Comparison of ENCODE assay signal across 8 mouse cellular contexts in genomic region chr6:38355354-38355823, GRCm38 (mm10). TPM values are rescaled to one million over a fixed set of nuclear protein-coding genes. Genes with fewer than 3 reads are reported as not detected.
DNase-seq lines count a peak whose midpoint lies in the region; ATAC-seq and TF ChIP-seq lines count a peak whose summit lies in the region.

No protein-coding gene starts in this region.

- 4% methylated on average over 8 of the region's 8 CpGs for WGBS in lung, embryonic 15.5 days
- WGBS in forebrain, embryonic 12.5 days = 2% methylated on average over 8 of the region's 8 CpGs
- WGBS in liver, adult 2 months = 4% methylated on average over 8 of the region's 8 CpGs
- 4% methylated on average over 8 of the region's 8 CpGs for WGBS in stomach, embryonic 14.5 days

- TF ChIP-seq POLR2A in liver, adult 2 months (IDR thresholded peaks at IDR 0.05; ENCODE audit: extremely low read depth, insufficient read depth, low read length) = no peak

- intact Hi-C loops in left cerebral cortex, adult 2 months (cut with DNase I) = no loop called here

- H3K4me1 ChIP-seq in lung, embryonic 15.5 days = peaks cover 7% of the 10 kb centered on the region; the same call in 1 of the 2 replicates
- peaks cover 22% of the 10 kb centered on the region for H3K4me1 ChIP-seq in forebrain, embryonic 12.5 days
- peaks cover 14% of the 10 kb centered on the region for H3K4me1 ChIP-seq in liver, adult 2 months (ENCODE audit: control insufficient read depth, insufficient read depth, low read length)
- no peaks in the 10 kb centered on the region; the same call in 1 of the 2 replicates for H3K4me1 ChIP-seq in stomach, embryonic 14.5 days (ENCODE audit: control insufficient read depth, insufficient read depth, low read length)

- H3K27me3 ChIP-seq in lung, embryonic 15.5 days = peaks cover 55% of the 10 kb centered on the region
- H3K27me3 ChIP-seq in forebrain, embryonic 12.5 days = peaks cover 79% of the 10 kb centered on the region
- no peaks in the 10 kb centered on the region for H3K27me3 ChIP-seq in liver, adult 2 months (ENCODE audit: control insufficient read depth, insufficient read depth, low read length)
- peaks cover 7% of the 10 kb centered on the region for H3K27me3 ChIP-seq in stomach, embryonic 14.5 days (ENCODE audit: control insufficient read depth, insufficient read depth, low read length)

- H3K36me3 ChIP-seq in lung, embryonic 15.5 days = no peaks in the 10 kb centered on the region
- H3K36me3 ChIP-seq in forebrain, embryonic 12.5 days (replicated peaks) = no peaks in the 10 kb centered on the region
- H3K36me3 ChIP-seq in liver, adult 2 months (ENCODE audit: control insufficient read depth, insufficient read depth, low read length) = no peaks in the 10 kb centered on the region
- H3K36me3 ChIP-seq in stomach, embryonic 14.5 days (ENCODE audit: control insufficient read depth, insufficient read depth, low read length) = no peaks in the 10 kb centered on the region

- DNase-seq in lung, postnatal 4 days = no peak
- DNase-seq in liver, adult 2 months (ENCODE audit: extremely low read depth, low read depth, low spot score) = peak; percentile 34
- DNase-seq in left cerebral cortex, adult 2 months (ENCODE audit: extremely low spot score in 1 of 2, low spot score in 2 of 2) = no peak
- no peak for DNase-seq in thymus, postnatal 4 days
- DNase-seq in left cerebral cortex, adult 9 months (ENCODE audit: low spot score in 2 of 2) = no peak

- no peak overlapping the region for H3K9ac ChIP-seq in lung, embryonic 15.5 days
- H3K9ac ChIP-seq in forebrain, embryonic 12.5 days = no peak overlapping the region
- no peak overlapping the region for H3K9ac ChIP-seq in liver, adult 2 months (ENCODE audit: low read depth, low read length)
- no peak overlapping the region for H3K9ac ChIP-seq in stomach, embryonic 14.5 days (replicated peaks; ENCODE audit: low read depth, low read length)

- H3K4me2 ChIP-seq in lung, embryonic 15.5 days = peak overlapping the region; percentile 76
- H3K4me2 ChIP-seq in forebrain, embryonic 12.5 days = peak overlapping the region; percentile 63; the same call in 1 of the 2 replicates
- H3K4me2 ChIP-seq in stomach, embryonic 14.5 days (replicated peaks; ENCODE audit: low read depth, low read length) = peak overlapping the region; percentile 55; the same call in 1 of the 2 replicates

- no peak for ATAC-seq in lung, embryonic 15.5 days (ENCODE audit: borderline replicate concordance, extremely low read depth, low FRiP score, low TSS enrichment)
- ATAC-seq in forebrain, embryonic 12.5 days (ENCODE audit: low FRiP score) = no peak
- ATAC-seq in stomach, embryonic 14.5 days (ENCODE audit: insufficient number of reproducible peaks, insufficient read depth, low FRiP score, low read depth) = no peak

- no peaks in the 10 kb centered on the region for H3K9me3 ChIP-seq in lung, embryonic 15.5 days
- no peaks in the 10 kb centered on the region for H3K9me3 ChIP-seq in forebrain, embryonic 12.5 days
- no peaks in the 10 kb centered on the region for H3K9me3 ChIP-seq in stomach, embryonic 14.5 days (ENCODE audit: control insufficient read depth, low read depth, low read length)

- no peak overlapping the region for H3K27ac ChIP-seq in lung, embryonic 15.5 days
- no peak overlapping the region for H3K27ac ChIP-seq in forebrain, embryonic 12.5 days
- H3K27ac ChIP-seq in liver, adult 2 months (replicated peaks; ENCODE audit: insufficient read depth, low read depth, low read length) = no peak overlapping the region
- no peak overlapping the region for H3K27ac ChIP-seq in stomach, embryonic 14.5 days (ENCODE audit: low read length)
- H3K27ac ChIP-seq in left cerebral cortex, adult 2 months = no peak overlapping the region

- TF ChIP-seq CTCF in liver, adult 2 months (IDR thresholded peaks at IDR 0.05; ENCODE audit: low read depth, low read length) = no peak
- TF ChIP-seq CTCF in left cerebral cortex, adult 2 months (IDR thresholded peaks at IDR 0.05) = no peak

- peaks cover 16% of the 10 kb centered on the region for H3K79me2 ChIP-seq in liver, adult 2 months (ENCODE audit: control insufficient read depth, insufficient read depth, low read length)

- H3K4me3 ChIP-seq in lung, embryonic 15.5 days = peak overlapping the region; percentile 59
- H3K4me3 ChIP-seq in forebrain, embryonic 12.5 days (replicated peaks) = no peak overlapping the region; the same call in 1 of the 2 replicates
- peak overlapping the region; percentile 28 for H3K4me3 ChIP-seq in liver, adult 2 months (ENCODE audit: insufficient read depth, low read depth, low read length)
- peak overlapping the region; percentile 70; the same call in 1 of the 2 replicates for H3K4me3 ChIP-seq in stomach, embryonic 14.5 days (ENCODE audit: low read depth, low read length)
- H3K4me3 ChIP-seq in left cerebral cortex, adult 2 months = no peak overlapping the region

RNA-seq across cellular contexts. Expression of gene Zc3hav1, which starts 1.0 kb away (rescaled TPM):
- 7.5 and 7.8 TPM in 2 replicates for polyA plus RNA-seq in lung, embryonic 15.5 days (2015; fragmentation: Nextera tagmentation; extraction: Ambion mirVana)
- polyA plus RNA-seq in forebrain, embryonic 12.5 days (2016; fragmentation: Nextera tagmentation; extraction: Ambion mirVana) = 1.4 and 1.7 TPM in 2 replicates
- total RNA-seq in liver, adult 2 months (2014; rRNA removed) = 27.9 and 31.8 TPM in 2 replicates
- polyA plus RNA-seq in liver, adult 2 months (2012; rRNA removed) = 16.3 and 17.0 TPM in 2 replicates
- 5.8 and 6.3 TPM in 2 replicates for polyA plus RNA-seq in stomach, embryonic 14.5 days (2014; fragmentation: Nextera tagmentation; extraction: Ambion mirVana)
- 1 to 10 TPM; 2.5 to 3.1 TPM for total RNA-seq in left cerebral cortex, adult 2 months (2021)

RNA-seq across cellular contexts. Expression of gene Ttc26, which starts 25.9 kb away (rescaled TPM):
- 8.9 TPM in 2 replicates for polyA plus RNA-seq in lung, embryonic 15.5 days (2015; fragmentation: Nextera tagmentation; extraction: Ambion mirVana)
- 12.7 TPM in 2 replicates for polyA plus RNA-seq in forebrain, embryonic 12.5 days (2016; fragmentation: Nextera tagmentation; extraction: Ambion mirVana)
- 0.47 and 0.65 TPM in 2 replicates for total RNA-seq in liver, adult 2 months (2014; rRNA removed)
- 0.10 and 0.11 TPM in 2 replicates for polyA plus RNA-seq in liver, adult 2 months (2012; rRNA removed)
- polyA plus RNA-seq in stomach, embryonic 14.5 days (2014; fragmentation: Nextera tagmentation; extraction: Ambion mirVana) = 6.9 and 9.2 TPM in 2 replicates
- total RNA-seq in left cerebral cortex, adult 2 months (2021) = 10 to 100 TPM; 12.4 to 13.1 TPM

RNA-seq across cellular contexts. Expression of gene Zc3hav1l, which starts 56.3 kb away (rescaled TPM):
- 9.3 and 9.5 TPM in 2 replicates for polyA plus RNA-seq in lung, embryonic 15.5 days (2015; fragmentation: Nextera tagmentation; extraction: Ambion mirVana)
- polyA plus RNA-seq in forebrain, embryonic 12.5 days (2016; fragmentation: Nextera tagmentation; extraction: Ambion mirVana) = 12.6 and 17.3 TPM in 2 replicates
- total RNA-seq in liver, adult 2 months (2014; rRNA removed) = 0.18 and 0.27 TPM in 2 replicates
- 0.15 and 0.22 TPM in 2 replicates for polyA plus RNA-seq in liver, adult 2 months (2012; rRNA removed)
- 13.3 and 14.8 TPM in 2 replicates for polyA plus RNA-seq in stomach, embryonic 14.5 days (2014; fragmentation: Nextera tagmentation; extraction: Ambion mirVana)
- 1 to 10 TPM; 3.2 to 3.4 TPM for total RNA-seq in left cerebral cortex, adult 2 months (2021)

Comparison
In these comparisons a context has a peak if more than half of its experiments do, and no peak if none do; other contexts are left out.
1. H3K4me3 ChIP-seq: peak in lung, embryonic 15.5 days (single experiment), liver, adult 2 months (single experiment) and stomach, embryonic 14.5 days (single experiment); none in forebrain, embryonic 12.5 days (single experiment) and left cerebral cortex, adult 2 months (single experiment).
2. Peak in every context shown above with its lines, with median percentiles within 50 percentile points of each other: H3K4me2 ChIP-seq.